Mouse (Mus musculus): Measurements from ENCODE around the gene Sh3glb2. TPM values are rescaled to one million over a fixed set of nuclear protein-coding genes. Genes with fewer than 3 reads are reported as not detected.

Sh3glb2 gene
- polyA plus RNA-seq, 1 experiment from 2014 or later = 84.8 TPM

GRCm38 (mm10) chr2:30323111-30323510, 36.0 kb downstream of the Sh3glb2 start:
- no peak for DNase-seq (ENCODE audit: low spot score)
- H3K4me3 ChIP-seq = no peak overlapping the region
- no peaks in the 10 kb centered on the region for H3K27me3 ChIP-seq (replicated peaks; ENCODE audit: low read depth, poor library complexity, severe bottlenecking)
- WGBS = 93% methylated on average over 7 of the region's 7 CpGs
- H3K27ac ChIP-seq (replicated peaks) = no peak overlapping the region
- H3K4me1 ChIP-seq = no peaks in the 10 kb centered on the region
- H3K36me3 ChIP-seq (replicated peaks) = peaks cover 100% of the 10 kb centered on the region
- no peaks in the 10 kb centered on the region for H3K9me3 ChIP-seq

- no peaks in the 10 kb centered on the region for H3K27me3 ChIP-seq (replicated peaks; ENCODE audit: low read depth, poor library complexity, severe bottlenecking)
- no peak overlapping the region for H3K4me3 ChIP-seq
- no peak for DNase-seq (ENCODE audit: low spot score)
- 92% methylated on average over 4 of the region's 4 CpGs for WGBS
- no peak overlapping the region for H3K27ac ChIP-seq (replicated peaks)
- peaks cover 100% of the 10 kb centered on the region for H3K36me3 ChIP-seq (replicated peaks)
- no peaks in the 10 kb centered on the region for H3K9me3 ChIP-seq
- no peaks in the 10 kb centered on the region for H3K4me1 ChIP-seq
These were observed 39.9 kb downstream of the Sh3glb2 start for GRCm38 (mm10) chr2:30319260-30319659.

GRCm38 (mm10) chr2:30316955-30317354, 42.2 kb downstream of the Sh3glb2 start:
- Histone ChIP-seq H3K27ac (replicated peaks) (no peak overlapping the region), H3K4me1 (no peaks in the 10 kb centered on the region), H3K9me3 (no peaks in the 10 kb centered on the region), H3K36me3 (replicated peaks) (peaks cover 100% of the 10 kb centered on the region), H3K4me3 (no peak overlapping the region), H3K27me3 (replicated peaks; ENCODE audit: low read depth, poor library complexity, severe bottlenecking) (no peaks in the 10 kb centered on the region)
- WGBS = 91% methylated on average over 5 of the region's 5 CpGs
- DNase-seq (ENCODE audit: low spot score) = no peak

- Histone ChIP-seq H3K4me1 (no peaks in the 10 kb centered on the region), H3K27ac (replicated peaks) (no peak overlapping the region), H3K27me3 (replicated peaks; ENCODE audit: low read depth, poor library complexity, severe bottlenecking) (no peaks in the 10 kb centered on the region), H3K4me3 (no peak overlapping the region), H3K9me3 (no peaks in the 10 kb centered on the region), H3K36me3 (replicated peaks) (peaks cover 98% of the 10 kb centered on the region)
- WGBS = 94% methylated on average over 4 of the region's 4 CpGs
- DNase-seq (ENCODE audit: low spot score) = no peak
These were observed 43.0 kb downstream of the Sh3glb2 start for GRCm38 (mm10) chr2:30316136-30316535.

GRCm38 (mm10) chr2:30311481-30311880, 47.7 kb downstream of the Sh3glb2 start:
- 98% methylated on average over 2 of the region's 2 CpGs for whole genome bisulfite sequencing
- Histone ChIP-seq H3K4me3 (no peak overlapping the region), H3K27ac (replicated peaks) (no peak overlapping the region), H3K36me3 (replicated peaks) (peaks cover 98% of the 10 kb centered on the region), H3K4me1 (no peaks in the 10 kb centered on the region), H3K9me3 (no peaks in the 10 kb centered on the region), H3K27me3 (replicated peaks; ENCODE audit: low read depth, poor library complexity, severe bottlenecking) (no peaks in the 10 kb centered on the region)
- no peak for DNase-seq (ENCODE audit: low spot score)

GRCm38 (mm10) chr2:30309351-30309750, 49.8 kb downstream of the Sh3glb2 start:
- Histone ChIP-seq H3K36me3 (replicated peaks) (peaks cover 98% of the 10 kb centered on the region), H3K27me3 (replicated peaks; ENCODE audit: low read depth, poor library complexity, severe bottlenecking) (no peaks in the 10 kb centered on the region), H3K9me3 (no peaks in the 10 kb centered on the region), H3K4me3 (no peak overlapping the region), H3K27ac (replicated peaks) (no peak overlapping the region), H3K4me1 (no peaks in the 10 kb centered on the region)
- 95% methylated on average over 3 of the region's 3 CpGs for WGBS
- DNase-seq (ENCODE audit: low spot score) = no peak

GRCm38 (mm10) chr2:30306087-30306486, 53.0 kb downstream of the Sh3glb2 start:
- Histone ChIP-seq H3K27ac (replicated peaks) (no peak overlapping the region), H3K9me3 (no peaks in the 10 kb centered on the region), H3K4me1 (no peaks in the 10 kb centered on the region), H3K4me3 (no peak overlapping the region), H3K27me3 (replicated peaks; ENCODE audit: low read depth, poor library complexity, severe bottlenecking) (no peaks in the 10 kb centered on the region), H3K36me3 (replicated peaks) (peaks cover 100% of the 10 kb centered on the region)
- no peak for DNase-seq (ENCODE audit: low spot score)
- 95% methylated on average over 7 of the region's 7 CpGs for WGBS

GRCm38 (mm10) chr2:30299966-30300365, 59.2 kb downstream of the Sh3glb2 start:
- 91% methylated on average over 5 of the region's 5 CpGs for WGBS
- Histone ChIP-seq H3K4me3 (no peak overlapping the region), H3K27ac (replicated peaks) (no peak overlapping the region), H3K36me3 (replicated peaks) (peaks cover 91% of the 10 kb centered on the region), H3K27me3 (replicated peaks; ENCODE audit: low read depth, poor library complexity, severe bottlenecking) (no peaks in the 10 kb centered on the region), H3K4me1 (no peaks in the 10 kb centered on the region), H3K9me3 (no peaks in the 10 kb centered on the region)
- DNase-seq (ENCODE audit: low spot score) = no peak

GRCm38 (mm10) chr2:30299525-30299924, 59.6 kb downstream of the Sh3glb2 start:
- WGBS = 83% methylated on average over 3 of the region's 3 CpGs
- DNase-seq (ENCODE audit: low spot score) = no peak
- Histone ChIP-seq H3K9me3 (no peaks in the 10 kb centered on the region), H3K27ac (replicated peaks) (no peak overlapping the region), H3K4me3 (no peak overlapping the region), H3K27me3 (replicated peaks; ENCODE audit: low read depth, poor library complexity, severe bottlenecking) (no peaks in the 10 kb centered on the region), H3K36me3 (replicated peaks) (peaks cover 89% of the 10 kb centered on the region), H3K4me1 (no peaks in the 10 kb centered on the region)

Small RNA genes within 50 kb of the gene (microRNA-seq; reads per million reads assigned to microRNA genes)
- not detected for gene Gm47292

Other genes starting within 250 kb of the Sh3glb2 start
- 7.1 and 7.4 TPM in 2 replicates for gene Zer1, start 234.8 kb downstream of the Sh3glb2 start, polyA plus RNA-seq (2016; fragmentation: Nextera tagmentation; extraction: Ambion mirVana)
- 8.1 and 8.2 TPM in 2 replicates for gene Tbc1d13, start 225.6 kb downstream of the Sh3glb2 start, polyA plus RNA-seq (2016; fragmentation: Nextera tagmentation; extraction: Ambion mirVana)
- 18.3 and 19.9 TPM in 2 replicates for gene Endog, start 187.8 kb downstream of the Sh3glb2 start, polyA plus RNA-seq (2016; fragmentation: Nextera tagmentation; extraction: Ambion mirVana)
- gene Spout1, start 180.9 kb downstream of the Sh3glb2 start, polyA plus RNA-seq (2016; fragmentation: Nextera tagmentation; extraction: Ambion mirVana) = 95.4 and 98.5 TPM in 2 replicates
- 8.2 and 8.3 TPM in 2 replicates for gene Kyat1, start 153.5 kb downstream of the Sh3glb2 start, polyA plus RNA-seq (2016; fragmentation: Nextera tagmentation; extraction: Ambion mirVana)
- 46.5 and 47.5 TPM in 2 replicates for gene Lrrc8a, start 121.6 kb downstream of the Sh3glb2 start, polyA plus RNA-seq (2016; fragmentation: Nextera tagmentation; extraction: Ambion mirVana)
- gene Gm28035, start 118.8 kb downstream of the Sh3glb2 start, polyA plus RNA-seq (2016; fragmentation: Nextera tagmentation; extraction: Ambion mirVana) = 0.05 and 0.09 TPM in 2 replicates
- gene Phyhd1, start 93.1 kb downstream of the Sh3glb2 start, polyA plus RNA-seq (2016; fragmentation: Nextera tagmentation; extraction: Ambion mirVana) = 2.9 and 4.9 TPM in 2 replicates
- gene Gm28038, start 78.3 kb downstream of the Sh3glb2 start, polyA plus RNA-seq (2016; fragmentation: Nextera tagmentation; extraction: Ambion mirVana) = not detected in 2 replicates
- 23.9 and 24.0 TPM in 2 replicates for gene Dolk, start 73.0 kb downstream of the Sh3glb2 start, polyA plus RNA-seq (2016; fragmentation: Nextera tagmentation; extraction: Ambion mirVana)
- 68.0 and 76.6 TPM in 2 replicates for gene Nup188, start 72.9 kb downstream of the Sh3glb2 start, polyA plus RNA-seq (2016; fragmentation: Nextera tagmentation; extraction: Ambion mirVana)
- gene Miga2, start 4.9 kb upstream of the Sh3glb2 start, polyA plus RNA-seq (2016; fragmentation: Nextera tagmentation; extraction: Ambion mirVana) = 29.3 and 30.8 TPM in 2 replicates
- gene Dolpp1, start 32.9 kb upstream of the Sh3glb2 start, polyA plus RNA-seq (2016; fragmentation: Nextera tagmentation; extraction: Ambion mirVana) = 46.2 and 47.9 TPM in 2 replicates
- gene Crat, start 56.5 kb upstream of the Sh3glb2 start, polyA plus RNA-seq (2016; fragmentation: Nextera tagmentation; extraction: Ambion mirVana) = 19.9 and 20.3 TPM in 2 replicates
- gene Ptpa, start 56.7 kb upstream of the Sh3glb2 start, polyA plus RNA-seq (2016; fragmentation: Nextera tagmentation; extraction: Ambion mirVana) = 161 and 162 TPM in 2 replicates
- gene Ier5l, start 114.9 kb upstream of the Sh3glb2 start, polyA plus RNA-seq (2016; fragmentation: Nextera tagmentation; extraction: Ambion mirVana) = 2.8 and 3.4 TPM in 2 replicates
- 0.44 and 0.86 TPM in 2 replicates for gene Cstad, start 235.7 kb upstream of the Sh3glb2 start, polyA plus RNA-seq (2016; fragmentation: Nextera tagmentation; extraction: Ambion mirVana)

Data from embryonic facial prominence, embryonic 10.5 days (tissue).